Mouse (Mus musculus) kidney, embryonic 14.5 days (tissue): ENCODE data around the gene Phb2. TPM values are rescaled to one million over a fixed set of nuclear protein-coding genes. Genes with fewer than 3 reads are reported as not detected.

Experiments used
- ATAC-seq: fragments of 200-750 bp; cut with Nextera tagmentation; 2 replicates; pipeline ENCODE4 v1.8.0; 2017; ENCODE audit warnings: moderate number of reproducible peaks, mild to moderate bottlenecking, moderate TSS enrichment, moderate library complexity; ENCODE audit not compliant: low FRiP score, low TSS enrichment
- H3K27ac ChIP-seq: fragments of 300-500 bp; sonication (generic); 2 replicates; pipeline ENCODE4 v1.5.1; 2014; ENCODE audit warnings: low read depth, mild to moderate bottlenecking, low read length, moderate library complexity, mixed read lengths
- H3K27me3 ChIP-seq: fragments of 300-500 bp; sonication (generic); 2 replicates; pipeline ENCODE4 v1.6.1; 2014; ENCODE audit warnings: mild to moderate bottlenecking, low read length; ENCODE audit not compliant: control insufficient read depth, insufficient read depth
- H3K36me3 ChIP-seq: fragments of 300-500 bp; sonication (generic); 2 replicates; pipeline ENCODE4 v1.6.1; 2014; ENCODE audit warnings: low read length, mixed read lengths; ENCODE audit not compliant: control insufficient read depth, insufficient read depth
- H3K4me1 ChIP-seq: fragments of 300-500 bp; sonication (generic); 2 replicates; pipeline ENCODE4 v1.6.1; 2014; ENCODE audit warnings: low read length, mixed read lengths; ENCODE audit not compliant: control insufficient read depth, insufficient read depth
- H3K4me2 ChIP-seq: fragments of 300-500 bp; sonication (generic); replicated peaks from 2 replicates; pipeline ENCODE4 v1.6.1; 2014; ENCODE audit warnings: low read depth, mild to moderate bottlenecking, low read length
- H3K4me3 ChIP-seq: fragments of 300-500 bp; sonication (generic); 2 replicates; pipeline ENCODE4 v1.5.1; 2014; ENCODE audit warnings: mild to moderate bottlenecking, low read length
- H3K9ac ChIP-seq: fragments of 300-500 bp; sonication (generic); 2 replicates; pipeline ENCODE4 v1.6.1; 2014; ENCODE audit warnings: low read depth, mild to moderate bottlenecking, low read length, moderate library complexity
- H3K9me3 ChIP-seq: fragments of 300-500 bp; sonication (generic); 2 replicates; pipeline ENCODE4 v1.6.1; 2016; ENCODE audit warnings: low read length; ENCODE audit not compliant: control insufficient read depth
- WGBS: fragments of 180-500 bp; shearing (Covaris S2); extraction: QIAGEN DNeasy Blood & Tissue Kit; methylation state at CpG from one replicate; pipeline ENCODE4 v1.1.7; 2014; 5-methylcytosine and 5-hydroxymethylcytosine counted together
- polyA plus RNA-seq: library from polyadenylated mRNA; unstranded; fragments of >200 nt; fragmentation: Nextera tagmentation; extraction: Ambion mirVana; gene quantifications from 2 replicates; pipeline ENCODE4 v1.2.1, GENCODE M21; 2014

The Phb2 gene
- polyA plus RNA-seq, 1 experiment from 2014 or later: 402 TPM

- Histone ChIP-seq H3K4me3 (no peak overlapping the region), H3K27me3 (no peaks in the 10 kb centered on the region), H3K9ac (no peak overlapping the region), H3K27ac (no peak overlapping the region), H3K4me2 (no peak overlapping the region), H3K36me3 (no peaks in the 10 kb centered on the region), H3K9me3 (no peaks in the 10 kb centered on the region), H3K4me1 (0 out of 2 replicates have a peak, but pooled peaks cover 7% of the 10 kb centered on the region)
- 86% methylated on average over 8 of the region's 8 CpGs for WGBS
- ATAC-seq: no peak
Measured at GRCm38 (mm10) chr6:124729850-124730705, 17.9 kb downstream of the Phb2 start.

DNA sequence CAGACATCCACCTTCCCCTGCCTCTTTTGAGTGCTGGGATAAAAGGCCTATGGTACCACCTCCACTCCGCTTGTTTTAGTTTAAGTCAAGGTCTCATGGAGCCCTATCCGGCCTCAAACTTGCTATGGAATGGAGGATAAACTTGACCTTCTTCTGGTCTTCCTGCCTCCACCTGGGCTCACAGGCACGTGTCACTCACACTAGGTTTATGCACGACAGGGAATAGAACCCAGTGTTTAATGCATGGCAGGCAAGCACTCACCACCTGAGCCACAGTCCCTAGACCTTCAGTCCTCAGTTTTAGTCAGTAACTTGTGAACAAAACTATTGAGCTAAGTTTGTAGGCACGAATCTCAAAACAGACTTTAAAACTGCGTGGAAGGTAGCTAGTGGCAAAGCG, 18.9 kb downstream of the Phb2 start:
- no peak overlapping the region for H3K27ac ChIP-seq
- H3K4me1 ChIP-seq: 0 out of 2 replicates have a peak, but pooled peaks cover 7% of the 10 kb centered on the region
- H3K27me3 ChIP-seq: no peaks in the 10 kb centered on the region
- no peak overlapping the region for H3K4me3 ChIP-seq
- H3K9me3 ChIP-seq: no peaks in the 10 kb centered on the region
- 88% methylated on average over 7 of the region's 7 CpGs for WGBS
- H3K36me3 ChIP-seq: no peaks in the 10 kb centered on the region
- no peak overlapping the region for H3K4me2 ChIP-seq
- ATAC-seq: no peak
- H3K9ac ChIP-seq: no peak overlapping the region

DNA sequence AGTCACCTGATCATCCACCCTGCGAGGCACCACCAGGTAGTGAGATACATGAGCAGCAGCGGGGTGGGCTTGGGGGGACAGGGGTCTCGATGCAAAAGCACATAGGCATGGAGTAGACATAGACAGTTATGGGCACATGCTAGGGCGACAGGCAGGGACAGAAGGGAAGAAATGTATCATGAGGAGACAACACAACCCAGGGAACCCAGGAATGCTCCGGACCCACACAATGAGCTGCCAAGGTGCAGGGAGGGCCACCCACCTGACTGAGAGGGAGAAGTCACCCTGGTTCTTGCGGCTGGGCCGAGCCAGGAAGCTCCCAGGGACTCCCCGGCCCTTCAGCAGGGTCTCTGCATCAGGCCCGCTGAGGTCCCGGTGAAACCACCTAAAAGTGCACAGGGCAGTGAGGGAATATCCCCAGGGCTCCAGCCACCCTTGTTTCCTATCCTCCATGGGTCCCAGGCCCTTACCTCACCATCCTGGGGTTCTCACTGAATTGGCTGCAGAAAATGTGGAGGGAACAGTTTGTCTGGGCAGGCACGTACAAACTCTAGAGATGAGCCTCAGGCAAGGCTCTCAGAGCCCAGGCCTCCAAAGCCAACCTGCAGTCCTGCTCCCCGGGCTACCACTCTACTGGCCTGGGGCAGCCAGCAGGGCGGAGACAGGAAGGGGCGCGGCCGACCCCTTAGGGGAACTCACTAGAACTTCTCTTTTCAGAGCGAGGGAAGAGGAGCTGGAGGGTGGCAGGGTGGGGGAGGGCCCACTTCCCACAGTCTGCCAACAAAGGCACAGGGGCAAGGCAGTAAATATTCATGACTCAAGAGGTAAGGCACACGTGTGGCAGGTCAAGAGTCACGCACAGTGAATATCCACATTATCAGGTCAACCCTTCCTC, 20.6 kb downstream of the Phb2 start:
- Histone ChIP-seq H3K4me1 (0 out of 2 replicates have a peak, but pooled peaks cover 7% of the 10 kb centered on the region), H3K27ac (no peak overlapping the region), H3K36me3 (no peaks in the 10 kb centered on the region), H3K4me3 (peak overlapping the region; percentile 9; the same call in 1 of the 2 replicates), H3K9ac (no peak overlapping the region; the same call in 1 of the 2 replicates), H3K27me3 (no peaks in the 10 kb centered on the region), H3K9me3 (no peaks in the 10 kb centered on the region), H3K4me2 (0 out of 2 replicates have a peak overlapping the region, but pooled peaks have one; percentile 8)
- ATAC-seq: peak; percentile 36; the same call in 1 of the 2 replicates
- WGBS: 41% methylated on average over 19 of the region's 19 CpGs

DNA sequence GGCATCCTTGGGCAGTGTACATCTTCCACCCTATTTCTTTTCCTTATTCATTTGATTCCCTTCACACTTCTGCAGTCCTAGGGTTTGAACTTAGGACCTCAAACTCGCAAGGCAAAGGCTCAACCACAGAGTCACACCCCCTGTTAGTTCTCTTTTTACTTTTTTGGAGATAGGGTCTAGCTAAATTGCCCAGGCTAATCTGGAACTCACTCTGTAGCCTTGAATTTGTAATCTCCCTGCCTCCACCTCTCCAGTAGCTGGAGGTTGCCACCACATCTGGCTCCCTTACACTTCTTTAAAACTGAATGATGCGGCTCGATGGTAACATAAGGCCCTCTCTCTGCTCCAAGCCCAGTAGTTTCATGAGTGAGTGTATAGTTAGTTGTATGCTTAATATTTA, 22.3 kb downstream of the Phb2 start:
- Histone ChIP-seq H3K27me3 (no peaks in the 10 kb centered on the region), H3K27ac (no peak overlapping the region), H3K4me3 (no peak overlapping the region), H3K36me3 (peaks cover 3% of the 10 kb centered on the region; the same call in 1 of the 2 replicates), H3K4me2 (no peak overlapping the region), H3K9me3 (no peaks in the 10 kb centered on the region), H3K4me1 (peaks cover 23% of the 10 kb centered on the region), H3K9ac (no peak overlapping the region)
- ATAC-seq: no peak
- WGBS: 89% methylated on average over 3 of the region's 3 CpGs

- no peak overlapping the region for H3K27ac ChIP-seq
- no peak overlapping the region for H3K4me2 ChIP-seq
- no peak overlapping the region for H3K9ac ChIP-seq
- H3K36me3 ChIP-seq: peaks cover 3% of the 10 kb centered on the region; the same call in 1 of the 2 replicates
- no peaks in the 10 kb centered on the region for H3K9me3 ChIP-seq
- peaks cover 34% of the 10 kb centered on the region for H3K4me1 ChIP-seq
- WGBS: 91% methylated on average over 11 of the region's 11 CpGs
- H3K27me3 ChIP-seq: no peaks in the 10 kb centered on the region
- no peak overlapping the region for H3K4me3 ChIP-seq
- ATAC-seq: no peak
Measured at GRCm38 (mm10) chr6:124737040-124737439, 24.9 kb downstream of the Phb2 start.

GRCm38 (mm10) chr6:124738511-124739023, 26.4 kb downstream of the Phb2 start, which contains the start of gene Ptpn6:
Gene Ptpn6, minus strand, starts transcription at chr6:124738714.
- WGBS: 22% methylated on average over 15 of the region's 15 CpGs
- H3K27ac ChIP-seq: peak within 1 kb of the TSS; percentile 56; the same call in 1 of the 2 replicates
- peaks cover 28% of the 10 kb centered on the region for H3K4me1 ChIP-seq
- H3K4me3 ChIP-seq: no peak within 1 kb of the TSS
- H3K36me3 ChIP-seq: peaks cover 13% of the 10 kb centered on the region
- peak; percentile 26; the same call in 1 of the 2 replicates for ATAC-seq
- H3K4me2 ChIP-seq: peak within 1 kb of the TSS; percentile 22; the same call in 1 of the 2 replicates
- no peaks in the 10 kb centered on the region for H3K27me3 ChIP-seq
- H3K9ac ChIP-seq: peak within 1 kb of the TSS; percentile 9
- H3K9me3 ChIP-seq: no peaks in the 10 kb centered on the region

GRCm38 (mm10) chr6:124739231-124739796, 27.2 kb downstream of the Phb2 start:
- Histone ChIP-seq H3K9me3 (no peaks in the 10 kb centered on the region), H3K9ac (peak overlapping the region; percentile 9; the same call in 1 of the 2 replicates), H3K27me3 (no peaks in the 10 kb centered on the region), H3K4me2 (no peak overlapping the region), H3K4me3 (no peak overlapping the region), H3K36me3 (peaks cover 21% of the 10 kb centered on the region), H3K4me1 (peaks cover 28% of the 10 kb centered on the region), H3K27ac (no peak overlapping the region; the same call in 1 of the 2 replicates)
- WGBS: 81% methylated on average over 10 of the region's 10 CpGs
- no peak for ATAC-seq

- H3K9ac ChIP-seq: peak overlapping the region; percentile 82
- H3K27me3 ChIP-seq: no peaks in the 10 kb centered on the region
- peak overlapping the region; percentile 100 for H3K27ac ChIP-seq
- peak overlapping the region; percentile 75 for H3K4me2 ChIP-seq
- H3K9me3 ChIP-seq: no peaks in the 10 kb centered on the region
- H3K36me3 ChIP-seq: peaks cover 29% of the 10 kb centered on the region
- under 1% methylated on average over 29 of the region's 29 CpGs for WGBS
- H3K4me1 ChIP-seq: peaks cover 31% of the 10 kb centered on the region
- H3K4me3 ChIP-seq: peak overlapping the region; percentile 66
- peak; percentile 30 for ATAC-seq
Measured at GRCm38 (mm10) chr6:124740211-124740887, 28.2 kb downstream of the Phb2 start.
